Mouse (Mus musculus) kidney, postnatal 10 days (tissue): ENCODE measurements around the gene Gm867.
A peak's percentile ranks its signal among the peaks of the same experiment; 100 is the strongest.

Source experiments
- DNase-seq: peaks from one replicate; pipeline ENCODE4 v3.0.0; 2021; ENCODE audit warnings: mixed read lengths

Gene Gm867

GRCm38 (mm10) chr10:75940520-75940919, at the start of gene Gm867:
Gm867 (minus strand) TSS chr10:75940672.
- peak; percentile 41 for DNase-seq

DNA sequence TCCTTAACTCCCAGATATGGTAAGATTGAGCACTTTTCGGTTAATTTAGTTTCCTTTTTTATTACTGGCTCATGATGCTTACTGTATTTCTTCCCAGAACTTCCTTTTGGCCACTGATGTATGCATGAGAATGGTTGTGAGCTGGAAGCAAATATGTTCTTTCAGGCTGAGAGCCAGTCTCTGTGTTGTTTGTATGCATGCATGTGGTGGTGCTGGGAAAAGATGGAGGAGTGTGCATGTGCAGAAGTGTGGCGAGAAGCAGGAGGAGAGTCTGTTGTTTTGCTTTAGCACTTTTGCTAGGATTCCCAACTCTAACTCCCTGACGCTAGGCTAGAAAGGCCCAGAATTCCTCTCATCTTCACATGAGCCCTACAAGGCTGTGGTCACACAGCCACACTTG, 39.0 kb upstream of the Gm867 start:
- no peak for DNase-seq

- DNase-seq = no peak
Measured at GRCm38 (mm10) chr10:75978835-75979157, 38.3 kb upstream of the Gm867 start.

DNA sequence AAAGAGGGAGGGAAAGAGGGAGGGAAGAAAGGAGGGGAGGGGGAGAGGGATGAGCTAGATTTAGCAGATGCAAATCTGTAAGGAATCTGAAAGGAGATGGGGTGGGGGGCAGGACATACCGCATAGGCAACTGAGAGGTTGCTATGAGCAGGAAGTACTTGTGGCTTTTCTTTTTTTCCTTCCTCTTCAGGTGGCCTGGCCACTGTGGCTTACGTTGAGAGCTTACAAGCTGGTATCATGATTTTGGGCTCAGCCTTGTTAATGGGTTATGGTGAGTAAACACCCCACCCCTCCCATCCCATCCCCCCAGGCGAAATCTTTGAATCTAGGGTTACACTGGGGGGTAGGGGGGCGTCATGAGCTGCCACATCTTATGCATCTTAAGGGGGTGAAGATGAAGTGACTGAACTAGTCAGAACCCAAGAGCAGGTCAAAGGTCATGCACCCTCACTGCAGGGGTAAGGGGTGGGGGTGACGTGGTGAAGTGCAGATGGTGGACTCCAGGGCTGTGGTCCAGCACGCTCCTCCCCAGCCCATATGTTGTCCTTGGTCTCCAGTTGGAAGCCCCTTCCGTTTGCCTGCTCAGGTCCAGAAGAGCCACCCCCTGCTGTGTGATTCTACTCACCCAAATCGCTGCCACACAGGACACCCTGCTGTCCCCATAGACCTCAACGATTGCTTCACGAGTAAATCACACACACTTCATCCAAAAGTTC, 37.8 kb upstream of the Gm867 start:
- no peak for DNase-seq

- DNase-seq = peak; percentile 15
Measured at GRCm38 (mm10) chr10:75975216-75975615, 34.7 kb upstream of the Gm867 start.

DNA sequence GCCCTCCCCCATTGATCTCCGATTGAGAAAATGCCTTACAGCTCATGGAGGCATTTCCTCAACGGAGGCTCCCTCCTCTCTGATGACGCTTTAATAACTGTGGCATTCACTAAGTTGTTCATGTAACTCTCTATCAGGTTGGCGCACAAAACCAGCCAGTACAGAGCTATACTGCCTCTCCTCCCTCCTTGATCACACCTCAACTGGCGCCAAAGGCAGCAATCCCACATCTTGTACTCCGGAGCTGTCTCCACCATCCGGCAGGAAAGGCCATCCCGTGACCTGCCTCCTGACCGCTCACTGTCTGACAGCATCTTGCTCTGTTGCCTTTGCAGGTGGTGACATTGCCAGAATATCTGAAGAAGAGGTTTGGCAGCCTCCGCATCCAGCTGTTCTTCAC, 33.4 kb upstream of the Gm867 start:
- DNase-seq = no peak

DNA sequence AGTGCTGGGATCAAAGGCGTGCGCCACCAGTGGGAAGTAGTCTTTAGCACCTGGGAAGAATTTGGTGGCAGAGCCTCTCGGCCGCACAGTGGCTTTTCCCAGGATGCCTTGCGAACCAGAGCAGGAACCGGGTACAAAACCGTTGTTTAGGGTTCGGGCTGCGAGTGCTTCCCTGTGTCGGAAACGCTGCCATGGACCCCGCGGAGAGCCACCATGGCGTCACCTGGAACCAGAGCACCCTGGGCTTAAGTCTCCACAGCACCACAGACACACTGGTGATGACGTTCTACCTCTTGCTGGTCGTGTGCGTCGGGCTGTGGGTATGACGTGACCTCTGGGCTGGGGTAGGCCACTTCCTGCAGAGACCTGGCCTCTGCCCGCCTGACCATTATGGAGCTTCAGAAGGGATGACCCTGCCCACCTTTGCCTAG, 13.9 kb upstream of the Gm867 start, which contains the start of gene Gm5134:
TSS of gene Gm5134 (plus strand) at position 134 of the 431 bp plus-strand sequence.
- DNase-seq = no peak

DNA sequence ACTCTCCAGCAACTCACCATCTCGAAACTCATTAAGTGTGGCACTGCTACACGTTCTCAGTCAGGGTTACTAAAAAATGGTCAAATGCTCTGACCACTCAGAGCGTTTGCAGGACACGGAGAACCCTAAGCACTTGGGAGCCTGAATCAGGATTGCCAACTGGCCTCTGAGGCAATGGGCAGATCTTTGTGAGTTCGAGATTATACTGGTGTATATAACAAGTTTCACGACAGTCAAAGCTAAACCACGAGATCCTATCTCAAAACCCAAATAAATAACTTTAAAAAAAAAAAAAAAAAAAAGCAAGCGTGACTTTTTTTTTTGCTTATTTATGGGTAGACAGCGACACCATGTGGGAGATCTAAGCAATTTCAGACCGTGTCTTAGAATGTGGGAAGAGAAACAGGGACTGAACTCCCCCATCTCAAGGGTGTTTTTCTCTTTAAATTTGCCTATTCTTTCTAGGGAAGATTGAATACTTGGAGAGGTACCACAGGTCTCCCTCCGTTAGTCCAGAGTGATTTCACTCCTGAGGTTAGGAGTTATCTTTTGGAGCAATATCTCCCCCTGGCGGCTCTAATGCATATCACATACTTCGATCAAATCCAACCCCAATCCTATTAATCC, 11.1 kb upstream of the Gm867 start:
- peak; percentile 70 for DNase-seq

DNA sequence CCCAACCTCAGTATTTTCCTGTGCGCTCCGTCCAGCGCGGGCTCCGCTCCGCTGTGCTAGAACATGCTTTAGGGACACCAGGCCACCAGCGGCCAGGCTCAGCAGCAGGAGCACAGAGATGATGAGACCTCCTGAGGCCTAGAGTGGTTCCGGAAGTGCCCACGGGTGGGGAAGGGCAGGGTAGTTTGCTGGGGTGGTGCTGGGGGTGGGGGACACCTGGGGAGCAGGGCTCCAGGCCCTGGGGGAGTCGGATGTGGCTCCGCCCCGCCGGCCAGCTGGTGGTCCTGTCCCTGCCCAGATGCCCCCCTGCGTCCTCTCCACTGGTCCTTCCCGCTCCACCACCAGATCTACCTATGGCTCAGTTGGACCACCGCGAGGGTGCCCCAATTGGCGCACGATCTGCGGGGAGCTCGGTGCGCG, 10.3 kb upstream of the Gm867 start:
- peak; percentile 65 for DNase-seq

GRCm38 (mm10) chr10:75949053-75950045, 8.9 kb upstream of the Gm867 start:
- peak; percentile 30 for DNase-seq

DNA sequence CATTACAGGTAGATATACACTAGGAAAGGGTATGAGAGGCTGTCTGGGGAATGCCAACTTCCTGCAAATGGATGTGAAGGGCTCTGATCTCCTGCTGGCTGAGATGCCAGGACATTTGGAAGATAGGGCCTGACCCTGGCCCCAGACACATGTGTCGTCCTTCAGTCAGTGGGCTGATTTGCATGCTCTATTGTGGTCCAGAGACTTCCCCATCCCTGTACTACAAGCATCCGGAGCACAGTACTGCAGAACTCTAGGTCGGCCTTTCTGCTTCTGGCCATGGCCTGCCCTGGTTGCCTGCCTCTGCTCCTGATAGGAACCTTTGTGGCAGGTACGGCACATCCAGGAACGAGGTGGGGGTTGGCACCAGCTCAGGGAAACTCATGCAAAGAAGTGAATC, 7.6 kb upstream of the Gm867 start:
- no peak for DNase-seq

GRCm38 (mm10) chr10:75945896-75946295, 5.4 kb upstream of the Gm867 start:
- DNase-seq = peak; percentile 8

DNA sequence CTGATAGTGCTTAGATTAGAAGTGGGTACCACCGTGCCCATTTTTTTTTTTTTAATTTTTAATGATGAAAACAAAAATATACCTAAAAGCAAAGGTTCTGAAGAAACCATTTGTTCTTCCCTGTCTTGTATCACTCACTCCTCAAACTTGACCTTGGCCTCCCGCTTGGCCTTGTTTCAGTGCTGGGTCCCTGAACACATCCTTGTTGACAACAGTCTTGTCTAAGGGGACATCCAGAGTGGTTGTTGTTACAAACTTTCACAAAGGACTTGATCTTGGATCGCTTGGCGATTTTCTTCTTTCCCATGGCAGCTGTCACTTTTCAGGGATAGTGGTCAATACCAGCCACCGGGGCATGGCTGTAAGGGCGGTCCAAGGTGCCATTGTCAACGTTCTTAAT, 4.7 kb upstream of the Gm867 start:
- DNase-seq = peak; percentile 8

GRCm38 (mm10) chr10:75944066-75944772, 3.7 kb upstream of the Gm867 start:
- DNase-seq = peak; percentile 62

DNA sequence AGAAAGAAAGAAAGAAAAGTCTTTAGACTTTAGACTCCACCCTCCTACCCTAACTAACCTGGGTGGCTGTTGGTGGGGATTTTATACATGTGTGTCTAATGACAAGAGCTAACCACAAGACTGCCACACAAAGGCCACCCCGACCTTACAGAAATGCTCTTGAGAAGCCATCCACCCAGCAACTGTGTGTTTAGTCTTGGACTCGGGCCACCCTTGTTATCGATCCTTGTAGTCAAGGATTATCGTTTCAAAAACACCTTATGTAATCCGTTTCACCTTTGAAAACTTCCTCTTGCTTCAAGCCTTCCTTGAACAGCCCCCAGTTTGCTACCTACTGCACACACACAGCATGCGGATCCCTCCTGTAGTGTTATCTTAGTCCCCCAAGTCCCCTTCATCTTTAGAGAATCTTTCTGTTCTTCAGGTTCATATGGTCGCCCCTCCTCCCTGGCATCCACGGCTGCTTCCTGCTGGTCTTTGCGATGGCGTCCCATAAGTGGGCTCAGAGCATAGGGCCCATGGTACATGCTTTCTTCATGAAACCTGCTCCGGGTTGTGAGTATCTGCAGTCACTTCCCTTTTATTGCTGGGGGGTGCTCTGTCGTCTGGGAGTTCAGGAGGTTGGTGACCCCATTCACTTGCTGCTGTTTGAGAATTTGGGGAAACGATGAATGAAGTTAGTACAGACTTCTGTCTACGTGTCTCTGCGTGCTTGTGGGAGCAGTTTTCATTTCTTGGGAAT, 2.4 kb upstream of the Gm867 start, which contains the start of gene Vpreb3:
TSS of gene Vpreb3 (plus strand) at position 322 of the 742 bp plus-strand sequence.
- no peak for DNase-seq

GRCm38 (mm10) chr10:75941042-75941824, 761 bp upstream of the Gm867 start:
- no peak for DNase-seq

DNA sequence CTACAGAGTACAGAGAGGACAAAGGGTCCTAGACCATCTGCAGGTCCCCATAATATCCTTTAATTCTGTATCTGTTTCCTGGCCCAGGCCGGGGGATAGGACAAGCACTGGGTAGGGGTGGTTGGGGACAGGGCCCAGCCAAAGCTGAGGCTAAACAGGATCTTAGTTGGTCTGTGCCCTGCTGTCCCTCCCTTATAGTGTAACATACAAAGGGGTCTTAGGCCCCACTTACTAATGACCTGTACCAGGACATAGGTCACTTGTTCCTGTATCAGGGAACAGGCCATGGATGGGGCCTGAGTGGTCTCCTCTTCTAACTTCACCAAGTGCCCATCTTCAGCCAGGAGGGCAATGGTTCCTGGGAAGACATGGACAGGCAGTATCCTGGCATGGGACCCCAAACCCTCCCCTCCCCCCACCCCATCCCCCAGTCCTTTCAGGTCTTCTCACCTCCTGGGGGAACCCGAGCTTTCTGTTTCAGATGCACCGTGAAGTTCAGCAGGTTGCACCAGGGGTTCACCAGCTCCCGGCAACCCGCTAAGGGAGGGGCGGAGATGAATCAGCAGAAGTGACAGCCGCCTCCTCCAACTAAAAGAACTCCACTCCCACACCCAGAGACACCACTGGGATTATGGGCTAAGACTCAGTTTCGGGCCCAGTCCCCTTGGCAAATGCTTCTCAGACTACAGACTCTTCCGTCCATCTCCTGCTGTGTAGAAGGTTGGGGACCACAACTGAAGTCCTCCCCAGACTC, 814 bp downstream of the Gm867 start:
- peak; percentile 24 for DNase-seq

GRCm38 (mm10) chr10:75937851-75938643, 2.4 kb downstream of the Gm867 start:
- peak; percentile 38 for DNase-seq
